Mouse (Mus musculus): ENCODE results near the gene Mgll.
A peak's percentile ranks its signal among the peaks of the same experiment; 100 is the strongest.

The Mgll gene

DNA sequence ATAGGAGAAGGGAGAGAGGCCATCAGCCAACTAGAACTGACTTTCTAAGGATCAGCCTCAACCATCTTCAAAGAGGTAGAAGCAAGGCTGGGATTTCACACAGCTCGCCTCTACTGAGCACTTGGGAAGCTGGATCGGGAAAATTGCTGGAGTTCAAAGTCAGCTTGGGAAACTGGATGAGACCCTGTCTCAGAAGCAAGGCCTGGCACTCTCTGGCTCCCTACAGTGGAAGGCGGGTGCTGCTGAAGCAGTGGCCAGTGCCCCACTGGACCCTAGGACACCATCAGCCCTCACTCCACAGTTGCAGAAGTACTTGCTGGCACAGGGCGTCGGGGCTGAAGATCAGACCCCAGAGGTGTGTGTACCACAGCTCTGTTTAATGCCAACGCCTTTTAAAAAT is 133.6 kb downstream of the Mgll start:
- Histone ChIP-seq H3K27me3 (ENCODE audit: control insufficient read depth, insufficient read depth, low read length, poor library complexity, severe bottlenecking) (no peaks in the 10 kb centered on the region), H3K36me3 (ENCODE audit: control insufficient read depth, insufficient read depth, low read length, poor library complexity, severe bottlenecking) (no peaks in the 10 kb centered on the region)
- no peak for DNase-seq (ENCODE audit: low read depth, low spot score)

DNA sequence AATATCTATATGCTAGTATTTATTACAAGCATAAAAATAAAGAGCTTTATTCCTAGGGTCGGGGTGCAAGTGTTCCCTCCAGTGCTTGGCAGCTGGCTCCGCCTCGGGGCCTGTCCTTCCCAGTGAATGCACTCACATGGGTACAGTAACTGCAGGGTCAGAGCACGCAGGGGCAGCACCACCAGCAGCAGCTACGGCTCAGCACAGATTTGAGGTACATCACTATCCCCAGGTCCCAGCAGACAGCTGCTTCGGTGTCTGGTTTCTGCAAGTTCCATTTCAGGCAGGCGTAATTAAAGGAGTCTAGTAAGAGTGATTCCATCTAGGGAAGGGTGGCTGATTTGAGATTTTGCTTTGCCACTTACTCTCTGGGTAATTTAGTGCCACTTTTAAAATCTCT is 134.1 kb downstream of the Mgll start:
- Histone ChIP-seq H3K27me3 (ENCODE audit: control insufficient read depth, insufficient read depth, low read length, poor library complexity, severe bottlenecking) (no peaks in the 10 kb centered on the region), H3K36me3 (ENCODE audit: control insufficient read depth, insufficient read depth, low read length, poor library complexity, severe bottlenecking) (no peaks in the 10 kb centered on the region)
- DNase-seq (ENCODE audit: low read depth, low spot score): no peak

DNA sequence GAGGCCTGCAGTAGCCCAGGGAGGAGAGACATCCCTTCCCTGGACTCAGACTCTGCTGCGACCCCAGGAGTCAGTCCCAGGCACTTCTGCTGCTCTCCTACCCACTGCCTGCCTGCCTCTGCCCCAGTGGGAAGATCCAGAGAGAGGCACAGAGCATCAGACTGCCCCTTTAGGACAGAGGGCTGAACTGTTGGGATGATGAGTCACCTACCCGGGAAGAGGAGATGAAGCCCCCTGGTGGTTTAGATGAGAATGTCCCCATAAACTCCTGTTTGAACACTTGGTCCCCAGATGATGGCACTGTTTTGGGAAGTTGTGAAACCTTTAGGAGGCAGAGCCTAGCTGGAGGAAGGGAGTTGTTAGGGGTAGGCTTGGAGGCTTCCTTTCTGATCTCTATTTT is 136.7 kb downstream of the Mgll start:
- peak; percentile 56 for DNase-seq (ENCODE audit: low read depth, low spot score)
- no peaks in the 10 kb centered on the region for H3K36me3 ChIP-seq (ENCODE audit: control insufficient read depth, insufficient read depth, low read length, poor library complexity, severe bottlenecking)
- no peaks in the 10 kb centered on the region for H3K27me3 ChIP-seq (ENCODE audit: control insufficient read depth, insufficient read depth, low read length, poor library complexity, severe bottlenecking)

DNA sequence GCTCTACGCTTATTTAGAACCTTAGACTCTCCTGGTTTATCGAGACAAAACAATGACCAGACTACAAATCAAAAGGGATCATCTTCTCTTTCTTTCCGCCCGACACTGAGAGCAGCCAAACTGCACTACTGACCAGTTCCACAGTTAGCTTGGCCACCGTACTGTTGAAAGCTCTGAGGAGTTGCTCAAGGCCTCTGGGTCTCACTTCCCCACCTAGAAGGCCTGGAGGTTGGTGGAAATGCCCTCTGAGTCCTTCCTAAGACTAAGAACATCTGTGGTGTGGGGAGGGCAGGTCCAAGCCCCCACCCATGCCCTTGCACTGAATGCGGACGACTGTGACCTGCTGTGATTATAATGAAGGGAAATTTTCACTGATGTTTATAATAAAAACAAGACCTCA is 141.5 kb downstream of the Mgll start:
- no peak for DNase-seq (ENCODE audit: low read depth, low spot score)
- Histone ChIP-seq H3K27me3 (ENCODE audit: control insufficient read depth, insufficient read depth, low read length, poor library complexity, severe bottlenecking) (no peaks in the 10 kb centered on the region), H3K36me3 (ENCODE audit: control insufficient read depth, insufficient read depth, low read length, poor library complexity, severe bottlenecking) (no peaks in the 10 kb centered on the region)

DNA sequence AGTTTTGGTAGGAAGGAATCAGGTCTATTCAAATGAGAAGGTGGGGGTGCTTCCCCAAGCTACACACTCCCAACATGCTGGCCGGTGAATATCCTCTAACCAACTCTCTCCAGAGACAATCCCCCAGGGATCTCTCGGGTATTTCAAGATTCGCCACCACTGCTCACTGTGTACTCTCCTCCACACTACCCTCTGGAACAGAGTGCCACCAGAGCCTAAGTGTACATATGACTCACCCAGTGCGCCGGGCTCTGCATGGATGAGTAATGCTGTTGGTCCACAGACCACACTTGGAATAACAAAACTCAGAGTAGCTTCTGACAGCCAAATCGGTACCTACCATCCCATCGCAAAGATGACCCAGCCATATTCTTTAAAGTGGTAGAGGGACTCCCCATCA is 145.2 kb downstream of the Mgll start:
- DNase-seq (ENCODE audit: low read depth, low spot score): no peak
- Histone ChIP-seq H3K36me3 (ENCODE audit: control insufficient read depth, insufficient read depth, low read length, poor library complexity, severe bottlenecking) (no peaks in the 10 kb centered on the region), H3K27me3 (ENCODE audit: control insufficient read depth, insufficient read depth, low read length, poor library complexity, severe bottlenecking) (no peaks in the 10 kb centered on the region)

DNA sequence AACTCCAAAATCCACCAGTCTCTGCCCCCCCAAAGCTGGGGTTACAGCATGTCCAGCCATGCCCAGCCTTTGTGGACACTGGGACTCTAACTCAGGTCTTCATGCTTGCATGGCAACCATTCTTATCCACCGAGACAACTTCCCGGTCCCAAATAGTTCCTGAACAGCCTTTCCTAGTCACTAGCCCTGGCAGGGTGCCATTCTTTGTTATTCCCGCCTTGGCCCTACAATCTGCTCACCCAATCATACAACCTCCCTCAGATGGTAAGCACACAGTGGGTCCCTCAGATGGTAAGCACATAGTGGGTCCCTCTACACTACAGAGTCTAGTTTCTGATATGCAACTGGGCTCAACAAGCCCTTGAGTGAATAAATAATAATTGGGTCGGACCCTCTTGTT is 146.4 kb downstream of the Mgll start:
- H3K27me3 ChIP-seq (ENCODE audit: control insufficient read depth, insufficient read depth, low read length, poor library complexity, severe bottlenecking): no peaks in the 10 kb centered on the region
- DNase-seq (ENCODE audit: low read depth, low spot score): no peak

DNA sequence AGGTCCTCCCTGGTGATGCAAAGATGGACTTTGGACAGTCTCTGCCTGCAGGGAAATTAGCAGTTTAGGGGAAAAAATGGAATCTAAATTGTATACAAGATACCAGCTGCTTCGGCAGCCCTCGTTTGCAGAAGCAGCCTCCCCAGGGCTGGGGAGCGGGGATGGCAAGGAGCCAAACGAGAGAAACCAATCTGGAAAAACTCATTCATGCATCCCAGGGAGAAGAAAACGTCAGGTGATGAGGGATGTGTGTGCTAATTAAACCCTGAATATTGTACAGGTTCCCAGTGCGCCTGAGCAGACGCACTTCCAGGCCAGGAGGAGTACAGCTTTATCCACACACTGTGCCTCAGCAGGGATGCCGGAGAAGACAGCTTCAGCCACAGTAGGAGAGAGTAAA is 147.3 kb downstream of the Mgll start:
- Histone ChIP-seq H3K27me3 (ENCODE audit: control insufficient read depth, insufficient read depth, low read length, poor library complexity, severe bottlenecking) (no peaks in the 10 kb centered on the region), H3K36me3 (ENCODE audit: control insufficient read depth, insufficient read depth, low read length, poor library complexity, severe bottlenecking) (no peaks in the 10 kb centered on the region)
- no peak for DNase-seq (ENCODE audit: low read depth, low spot score)

More for the DNA sequence above, 146.4 kb downstream of the Mgll start:
- H3K36me3 ChIP-seq (ENCODE audit: control insufficient read depth, insufficient read depth, low read length, poor library complexity, severe bottlenecking): no peaks in the 10 kb centered on the region

DNA sequence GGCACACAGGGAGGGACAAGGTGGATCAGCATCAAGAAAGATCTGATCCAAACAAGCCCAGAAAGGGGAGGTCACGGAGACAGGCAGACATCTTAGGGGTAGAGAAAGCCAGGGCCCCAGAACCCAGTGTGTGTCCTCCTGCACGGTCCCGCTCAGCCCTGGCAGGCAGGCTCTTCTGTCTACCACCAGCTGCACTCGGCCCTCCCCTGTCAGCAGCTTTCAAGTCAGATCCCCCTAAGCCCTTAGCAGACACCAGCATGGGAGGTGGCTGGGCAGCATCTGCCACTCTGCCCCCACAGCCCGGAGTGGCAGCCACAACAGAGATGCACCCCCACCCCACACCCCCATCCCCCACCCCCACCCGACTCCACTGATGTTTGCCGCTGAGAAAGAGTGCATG is 148.6 kb downstream of the Mgll start:
- Histone ChIP-seq H3K27me3 (ENCODE audit: control insufficient read depth, insufficient read depth, low read length, poor library complexity, severe bottlenecking) (no peaks in the 10 kb centered on the region), H3K36me3 (ENCODE audit: control insufficient read depth, insufficient read depth, low read length, poor library complexity, severe bottlenecking) (no peaks in the 10 kb centered on the region)
- no peak for DNase-seq (ENCODE audit: low read depth, low spot score)

DNA sequence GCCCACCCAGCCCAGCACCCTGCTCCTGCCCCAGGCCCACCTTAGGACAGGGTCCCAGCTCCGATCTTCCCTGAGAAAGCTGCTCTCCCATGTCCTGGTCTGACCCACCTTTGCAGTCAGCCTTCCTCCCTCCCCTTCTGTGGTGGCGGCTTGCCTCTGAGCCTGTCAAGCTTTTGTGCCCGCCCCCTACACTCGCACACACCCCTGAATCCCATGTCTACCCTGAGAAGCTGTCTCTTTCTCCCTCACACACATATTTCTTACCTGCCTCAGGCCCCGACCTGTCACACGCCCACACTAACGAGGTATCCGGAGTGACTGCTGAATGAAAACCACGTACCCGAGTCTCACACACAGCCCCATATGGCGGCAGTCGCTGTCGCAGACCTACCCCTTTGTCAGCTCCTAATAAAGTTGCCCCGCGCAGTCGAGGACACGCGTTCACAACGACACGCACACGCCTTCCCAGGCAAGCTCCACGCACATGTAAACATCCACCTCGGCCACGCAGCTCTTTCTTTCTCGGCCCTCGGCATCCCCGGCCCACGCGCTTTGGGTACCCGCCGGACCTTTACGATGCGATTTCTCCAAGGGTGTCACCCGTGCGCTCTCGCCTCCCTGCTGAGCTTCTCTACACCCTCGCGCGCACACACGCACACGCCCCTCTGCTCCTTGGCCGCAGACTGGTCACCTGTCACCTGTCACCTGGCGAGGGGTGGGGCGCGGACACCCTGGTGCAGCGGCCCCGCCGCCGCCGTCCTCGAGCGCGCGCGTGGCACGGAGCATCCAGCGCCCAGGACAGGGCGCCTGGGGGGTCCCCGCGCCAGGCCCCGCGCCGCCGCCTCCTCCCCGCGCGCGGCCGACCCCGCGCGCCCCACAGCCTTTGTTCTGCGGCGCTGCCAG is 150.0 kb downstream of the Mgll start:
- H3K36me3 ChIP-seq (ENCODE audit: control insufficient read depth, insufficient read depth, low read length, poor library complexity, severe bottlenecking): no peaks in the 10 kb centered on the region
- no peaks in the 10 kb centered on the region for H3K27me3 ChIP-seq (ENCODE audit: control insufficient read depth, insufficient read depth, low read length, poor library complexity, severe bottlenecking)
- DNase-seq (ENCODE audit: low read depth, low spot score): no peak

DNA sequence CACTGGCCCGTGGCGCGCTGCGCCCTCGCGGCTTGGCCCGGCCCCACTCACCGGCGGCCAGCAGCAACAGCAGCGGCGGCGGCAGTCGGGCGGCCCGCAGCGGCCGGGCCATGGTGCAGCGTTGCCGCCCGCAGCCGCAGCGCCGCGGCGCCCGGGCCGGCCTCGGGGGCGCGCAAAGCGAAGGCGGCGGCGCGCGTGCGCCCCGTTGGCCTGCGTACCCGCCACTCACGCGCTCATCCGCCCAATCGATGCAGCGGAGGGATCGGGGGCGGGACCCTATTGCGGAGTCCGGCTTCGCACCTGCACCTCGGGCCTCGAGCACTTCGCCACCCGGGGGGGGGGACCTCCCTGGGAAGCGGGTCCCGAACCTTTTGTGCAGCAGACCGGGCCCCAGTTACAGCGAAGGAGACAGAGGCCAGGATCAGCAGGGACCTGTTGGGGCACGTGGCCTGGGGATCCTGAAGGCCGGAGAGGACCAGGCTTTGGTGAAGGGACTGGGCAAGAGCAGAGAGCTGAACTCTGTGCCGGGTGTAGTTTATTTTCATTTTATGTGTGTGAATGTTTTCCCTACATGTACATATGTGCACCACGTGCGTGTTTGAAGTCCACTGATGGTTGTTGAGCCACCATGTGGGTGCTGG is 150.8 kb downstream of the Mgll start, which contains the start of gene Podxl2:
Gene Podxl2, minus strand, starts transcription at position 177 of the 641 bp plus-strand sequence.
- no peaks in the 10 kb centered on the region for H3K36me3 ChIP-seq (ENCODE audit: control insufficient read depth, insufficient read depth, low read length, poor library complexity, severe bottlenecking)
- no peaks in the 10 kb centered on the region for H3K27me3 ChIP-seq (ENCODE audit: control insufficient read depth, insufficient read depth, low read length, poor library complexity, severe bottlenecking)
- no peak for DNase-seq (ENCODE audit: low read depth, low spot score)

All from splenic B cell, adult 2 months (primary cell).